Mouse (Mus musculus): Measurements from ENCODE around the gene 4933415A04Rik.

4933415A04Rik gene

DNA sequence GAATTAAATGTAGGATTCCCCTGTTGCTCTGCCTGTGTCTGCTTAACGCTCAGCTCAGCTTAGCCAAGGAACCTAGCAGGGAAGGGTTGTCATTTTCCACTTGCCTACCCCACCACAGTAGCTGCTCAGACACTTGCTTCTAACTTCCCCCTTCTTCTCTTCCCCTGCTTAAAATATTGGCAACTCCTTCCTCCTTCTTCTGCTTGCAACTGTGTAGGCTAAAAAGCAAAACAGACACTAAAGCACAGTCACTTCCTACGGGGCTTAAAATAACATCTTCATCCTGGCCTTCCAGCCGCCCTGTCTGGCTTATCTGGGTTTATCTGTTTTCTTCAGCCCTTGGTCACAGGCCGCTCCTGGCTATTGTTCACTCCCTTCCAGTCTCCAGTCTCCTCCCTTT, 45.7 kb downstream of the 4933415A04Rik start:
- DNase-seq (ENCODE audit: low spot score): no peak

GRCm38 (mm10) chr11:43633165-43633564, 46.3 kb downstream of the 4933415A04Rik start:
- no peak for DNase-seq (ENCODE audit: low spot score)

DNA sequence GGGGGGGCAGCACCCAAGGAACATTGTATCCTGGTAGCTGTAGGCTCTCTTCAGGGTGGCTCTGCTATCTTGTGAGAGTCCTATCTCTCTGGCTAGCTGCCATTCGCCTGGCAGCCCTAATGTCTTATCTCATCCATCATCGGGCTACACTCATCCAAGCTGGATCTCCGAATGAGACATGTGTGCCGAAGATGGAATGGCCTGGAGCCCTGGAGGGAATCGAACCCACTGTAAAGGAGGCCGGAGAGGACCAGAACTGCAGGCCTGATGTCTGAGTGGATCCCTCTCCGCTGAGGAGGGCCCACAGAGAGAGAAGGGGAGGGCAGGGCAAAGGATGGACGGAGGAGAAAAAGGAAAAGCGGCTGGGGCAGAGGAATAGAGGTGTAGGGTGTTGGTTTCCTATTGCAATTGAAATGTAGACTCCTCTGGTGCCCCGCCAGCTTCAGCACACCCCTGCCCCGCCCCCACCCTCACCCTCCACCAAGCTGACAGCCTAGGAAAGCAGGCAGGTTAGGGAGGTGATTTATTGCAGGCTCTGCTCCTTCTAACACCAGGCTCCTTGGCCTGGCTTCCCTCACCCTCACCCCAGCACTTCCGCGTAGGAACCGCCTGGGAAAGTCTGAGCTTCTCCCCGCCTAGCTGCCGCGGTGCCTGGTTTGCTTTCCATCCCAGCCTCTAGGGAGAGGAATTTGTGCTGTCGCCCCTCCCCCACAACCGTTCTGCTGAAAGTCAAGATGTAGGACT, 47.0 kb downstream of the 4933415A04Rik start:
- DNase-seq (ENCODE audit: low spot score): peak; percentile 46

DNA sequence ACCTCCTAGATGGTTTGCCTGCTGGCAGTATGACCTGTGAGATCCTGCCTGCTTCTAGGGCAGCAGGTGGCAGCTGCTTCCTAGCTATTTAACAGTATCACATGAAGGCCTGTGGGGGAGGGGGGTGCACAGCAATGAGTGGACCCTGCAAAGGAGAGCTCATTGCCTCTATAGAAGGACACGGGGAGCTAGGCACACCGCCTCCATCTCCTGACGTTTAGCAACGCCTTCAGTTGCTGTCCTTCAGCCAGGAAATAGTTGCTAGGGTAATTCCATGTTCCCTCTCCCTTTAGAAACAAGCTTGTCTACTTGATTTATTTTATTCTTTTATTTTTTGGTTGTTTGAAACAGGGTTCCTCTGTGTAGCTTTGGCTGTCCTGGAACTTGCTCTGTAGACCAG, 49.9 kb downstream of the 4933415A04Rik start:
- DNase-seq (ENCODE audit: low spot score): no peak

GRCm38 (mm10) chr11:43638486-43638885, 51.6 kb downstream of the 4933415A04Rik start:
- no peak for DNase-seq (ENCODE audit: low spot score)

Data from testis, postnatal 14 days (tissue).